Mouse (Mus musculus) yolk sac, embryonic 10.5 days (tissue): ENCODE results near the gene Creb3l2.
A peak's percentile ranks its signal among the peaks of the same experiment; 100 is the strongest.
"Not testable (repeated sequence)": the region's sequence is repeated elsewhere in the genome, so short reads cannot be mapped to it uniquely, and the experiment has no call there.

ENCODE experiments used
- DNase-seq: peaks from one replicate; pipeline ENCODE4 v3.0.0-alpha.2; 2017; ENCODE audit warnings: low spot score

The Creb3l2 gene

DNA sequence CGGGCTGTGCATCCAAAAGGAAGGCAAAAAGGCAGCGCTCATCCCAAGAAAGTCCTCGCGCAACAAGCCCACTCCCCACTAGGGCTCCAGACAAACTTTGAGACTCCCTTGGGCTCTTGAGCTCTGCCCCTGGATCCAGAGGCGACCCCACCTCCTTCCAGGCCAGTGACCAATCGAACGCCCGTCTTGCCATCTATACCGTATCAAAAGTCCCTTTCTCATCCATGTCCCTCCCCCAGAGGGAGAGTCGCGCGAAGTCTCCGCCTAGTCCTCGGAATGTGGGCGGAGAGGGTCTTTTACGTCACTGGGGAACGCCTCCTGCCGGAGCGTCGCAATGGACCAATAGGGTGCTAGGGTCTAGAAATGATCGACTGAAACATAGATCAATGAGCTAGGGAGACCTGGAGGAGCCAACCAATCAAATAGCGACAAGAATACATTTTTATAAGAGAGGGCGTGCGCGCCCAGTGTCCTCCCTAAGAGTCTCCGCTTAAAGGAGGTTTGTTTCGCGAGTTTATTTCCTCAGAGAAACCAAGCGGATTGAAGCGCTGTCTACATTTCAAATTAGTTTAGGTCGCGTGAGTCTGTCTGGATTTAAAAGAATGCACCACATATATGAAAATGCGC lies at the start of gene Creb3l2:
Gene Creb3l2 (minus strand): TSS at position 106 of the 627 bp plus-strand sequence.
- DNase-seq, result peak; percentile 99

DNA sequence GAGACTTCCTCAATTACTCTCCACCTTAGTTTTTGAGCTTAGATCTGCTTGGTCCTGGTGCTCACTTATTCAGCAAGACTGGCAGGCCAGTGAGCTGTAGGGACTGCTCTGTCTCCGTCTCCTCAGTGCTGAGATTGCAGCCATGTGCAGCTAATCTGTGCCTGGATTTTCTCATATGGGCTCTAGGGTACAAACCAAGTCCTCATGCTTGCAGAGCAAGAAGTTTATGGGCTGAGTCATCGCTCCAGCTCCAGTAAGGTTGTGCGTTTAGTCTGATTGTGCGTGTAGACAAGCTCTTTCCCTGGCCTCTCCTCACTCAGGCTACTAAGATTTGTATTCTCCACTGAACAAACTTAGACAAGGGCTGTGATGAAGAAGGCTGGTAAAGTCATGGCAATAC lies 44.6 kb upstream of the Creb3l2 start:
- DNase-seq, result peak; percentile 8

DNA sequence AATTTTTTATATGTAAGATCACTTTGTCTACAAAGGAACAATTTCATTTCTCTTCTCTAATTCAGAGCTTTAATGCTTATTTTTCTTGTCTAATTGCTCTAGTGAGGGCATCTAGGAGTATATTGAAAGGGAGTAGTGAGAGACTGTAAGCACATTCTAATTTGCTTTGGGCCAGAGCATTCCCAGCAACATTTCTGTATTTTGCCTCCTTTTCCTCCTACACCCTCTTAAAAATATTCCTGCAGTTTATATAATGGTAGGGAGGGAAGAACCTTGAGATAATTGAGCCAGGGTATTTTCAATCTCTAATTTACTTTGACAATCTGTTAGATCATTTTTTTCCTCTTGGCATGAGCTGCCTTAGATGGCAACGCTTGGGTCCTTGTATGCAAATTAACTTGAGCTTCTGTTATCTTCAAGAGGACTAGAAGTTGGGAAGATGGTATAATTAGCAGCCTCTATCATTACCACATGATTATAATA lies 42.7 kb upstream of the Creb3l2 start:
- no peak for DNase-seq

DNA sequence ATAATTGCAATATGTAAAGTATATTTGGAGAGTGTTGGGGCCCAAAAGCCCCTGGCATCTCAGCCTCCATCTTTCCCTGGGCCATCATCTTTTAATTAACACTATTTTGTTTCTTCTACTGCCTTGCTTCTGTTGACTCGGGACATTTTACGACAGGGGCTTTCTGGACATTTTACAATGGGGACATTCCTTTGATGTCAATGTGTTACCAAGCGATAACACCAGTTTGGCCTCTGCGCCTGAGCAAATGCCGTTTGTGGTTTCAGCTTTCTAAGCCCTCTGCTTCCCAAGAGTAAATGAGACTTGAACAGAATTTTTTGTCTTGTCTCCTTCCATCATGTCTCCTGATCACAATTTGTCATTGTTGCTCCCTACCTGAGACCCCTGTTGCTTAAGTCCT lies 41.3 kb upstream of the Creb3l2 start:
- DNase-seq, result peak; percentile 53

DNA sequence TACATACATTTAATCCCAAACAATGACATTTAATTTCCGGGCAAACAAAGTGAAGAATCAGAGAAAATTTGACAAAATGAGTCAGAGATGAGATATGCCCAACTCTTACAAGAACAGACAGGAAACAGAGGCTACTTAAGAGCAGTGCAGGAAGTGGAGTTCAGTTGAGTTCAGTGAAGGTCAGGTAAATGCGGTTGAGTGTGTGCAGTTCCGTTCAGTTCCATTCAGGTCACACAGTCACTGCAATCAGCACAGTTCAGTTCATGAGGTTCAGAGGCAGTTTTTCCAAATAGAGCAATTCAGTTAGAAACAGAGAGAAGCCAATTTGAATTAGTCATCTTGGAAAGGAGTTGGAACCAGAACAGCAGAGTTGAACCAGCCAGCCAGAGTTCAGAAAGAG lies 39.2 kb upstream of the Creb3l2 start:
- DNase-seq, result no peak

DNA sequence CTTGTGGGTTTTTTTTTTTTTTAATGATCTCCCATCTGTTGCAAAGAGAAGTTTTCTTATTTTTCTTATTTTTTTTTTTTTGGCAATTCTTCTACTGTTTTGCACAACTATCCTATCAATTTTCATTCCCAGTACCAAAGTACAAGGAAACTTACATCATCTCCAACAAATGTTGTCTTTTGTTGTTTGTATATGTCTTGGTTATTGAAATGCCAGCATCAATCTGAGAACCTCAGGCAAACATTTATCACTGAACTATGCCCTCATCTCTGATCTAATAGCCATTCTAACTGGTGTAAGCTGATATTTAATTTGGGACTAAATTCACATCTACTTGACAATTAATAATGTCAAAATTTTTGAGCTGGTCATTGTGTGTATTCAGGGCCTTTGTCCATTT lies 38.1 kb upstream of the Creb3l2 start:
- no peak for DNase-seq

DNA sequence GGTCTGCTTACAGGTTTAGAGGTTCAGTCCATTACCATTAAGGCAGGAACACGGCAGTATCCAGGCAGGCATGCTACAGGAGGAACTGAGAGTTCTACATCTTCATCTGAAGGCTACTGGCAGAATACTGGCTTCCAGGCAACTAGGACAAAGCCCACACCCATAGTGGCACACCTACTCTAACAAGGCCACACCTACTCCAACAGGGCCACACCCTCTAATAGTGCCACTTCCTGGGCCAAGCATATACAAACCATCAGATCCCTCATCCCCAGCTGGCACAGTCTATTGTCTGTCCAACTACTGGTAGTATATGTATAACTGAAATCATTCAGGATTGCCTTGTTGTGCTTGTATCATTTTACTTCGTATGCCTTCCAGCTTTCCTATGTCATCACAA lies 36.5 kb upstream of the Creb3l2 start:
- no peak for DNase-seq

DNA sequence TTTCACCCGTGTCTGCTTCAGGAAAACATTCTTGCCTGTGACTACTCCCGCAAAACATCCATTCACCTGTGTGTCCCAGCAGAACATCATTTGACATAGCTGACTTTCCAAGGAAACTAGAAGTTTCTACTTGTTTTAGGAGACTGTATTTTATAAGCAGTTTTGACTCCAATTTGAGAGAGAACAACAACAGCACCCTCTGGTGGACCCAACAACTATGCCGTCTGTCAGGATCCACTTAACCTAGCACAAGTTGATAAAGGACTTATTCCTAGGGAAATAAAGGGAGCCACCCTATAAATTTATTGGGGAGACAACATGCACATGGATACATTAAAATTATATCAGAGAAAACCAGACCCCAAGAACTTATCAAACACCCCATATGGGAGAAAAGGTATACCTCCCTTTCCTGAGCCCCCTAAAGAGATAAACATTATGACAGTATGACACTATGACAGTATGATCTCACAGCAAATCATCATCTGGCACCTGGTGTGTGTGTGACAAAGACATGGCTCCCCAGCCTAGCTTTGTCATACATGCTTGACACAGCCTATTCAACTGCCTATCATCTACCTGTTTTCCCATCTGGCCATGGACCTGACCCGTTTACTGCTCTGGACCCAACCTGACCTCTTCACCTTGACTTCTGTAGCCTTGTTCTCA lies 31.9 kb upstream of the Creb3l2 start:
- DNase-seq, result no peak

DNA sequence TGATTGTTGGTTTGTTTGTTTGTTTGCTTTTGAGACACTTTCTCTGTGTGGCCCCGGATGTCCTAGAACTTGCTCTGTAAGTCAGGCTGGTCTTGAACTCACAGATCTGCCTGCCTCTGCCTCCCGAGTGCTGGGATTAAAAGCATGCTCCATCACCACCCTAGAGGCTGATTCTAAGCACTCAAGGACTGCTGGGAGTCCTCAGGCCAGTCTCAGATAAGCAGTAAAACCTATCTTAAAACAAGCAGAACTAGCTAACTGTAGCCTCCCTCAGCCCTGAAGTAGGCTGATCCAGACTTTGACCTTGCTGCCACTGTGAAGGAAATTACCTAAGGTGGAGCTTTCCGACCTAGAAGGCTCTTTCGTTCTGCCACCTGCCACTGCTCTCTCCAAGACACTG lies 28.3 kb upstream of the Creb3l2 start:
- DNase-seq, result no peak

DNA sequence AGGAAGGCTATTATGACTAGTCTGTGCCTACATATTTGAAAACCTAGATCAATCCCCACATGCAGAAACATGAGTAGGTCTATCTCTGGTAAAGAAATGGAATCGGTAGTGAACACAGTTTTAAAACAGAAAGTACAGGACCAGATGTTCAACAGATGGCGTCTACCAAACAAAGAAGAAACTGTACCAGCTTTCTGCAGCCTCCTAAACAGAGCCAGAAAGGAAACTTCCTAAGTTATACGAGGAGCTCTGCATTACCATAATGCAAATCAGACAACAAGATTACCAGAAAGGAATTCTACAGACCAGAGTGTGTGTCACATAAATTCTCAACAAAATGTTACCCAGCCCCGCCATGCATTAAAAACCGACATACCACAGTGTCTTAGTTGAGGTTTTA lies 23.9 kb upstream of the Creb3l2 start:
- DNase-seq, result no peak

DNA sequence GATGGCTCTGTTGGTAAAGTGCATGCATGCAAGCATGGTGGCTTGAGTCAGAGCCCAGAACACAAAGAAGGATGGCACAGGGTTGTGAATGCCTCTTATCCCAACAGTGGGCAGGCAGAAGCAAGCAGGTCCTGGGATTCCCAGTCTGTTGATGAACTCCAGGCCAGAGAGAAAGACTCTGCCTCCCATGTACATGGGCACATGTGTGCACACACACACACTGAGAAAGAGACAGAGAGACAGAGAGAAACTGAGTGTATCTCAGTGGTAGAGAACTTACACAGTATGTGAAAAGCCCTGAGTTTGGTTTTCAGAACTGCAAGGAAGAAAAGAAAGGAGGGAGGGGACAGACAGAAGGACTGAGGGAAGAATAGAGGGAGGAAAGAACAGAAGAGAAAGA lies 23.4 kb upstream of the Creb3l2 start:
- no peak for DNase-seq

DNA sequence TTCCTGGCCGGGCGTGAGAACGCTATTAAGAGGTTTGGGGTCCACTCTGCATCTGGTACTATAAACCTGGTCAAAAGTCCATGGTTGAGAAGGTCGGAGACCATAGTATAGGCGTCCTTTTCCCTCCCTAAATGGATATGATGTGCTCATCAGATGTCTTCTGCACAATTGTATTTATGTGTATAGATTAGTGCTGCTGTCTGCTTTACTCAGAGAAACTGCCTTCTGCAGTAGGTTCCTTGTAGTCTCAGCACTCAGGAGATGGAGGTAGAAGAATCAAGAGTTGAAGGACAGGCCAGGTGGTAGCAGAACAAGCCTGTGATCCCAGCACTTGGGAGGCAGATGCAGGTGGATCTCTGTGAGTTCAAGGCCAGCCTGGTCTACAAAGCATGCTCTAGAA lies 22.6 kb upstream of the Creb3l2 start:
- DNase-seq, result no peak

DNA sequence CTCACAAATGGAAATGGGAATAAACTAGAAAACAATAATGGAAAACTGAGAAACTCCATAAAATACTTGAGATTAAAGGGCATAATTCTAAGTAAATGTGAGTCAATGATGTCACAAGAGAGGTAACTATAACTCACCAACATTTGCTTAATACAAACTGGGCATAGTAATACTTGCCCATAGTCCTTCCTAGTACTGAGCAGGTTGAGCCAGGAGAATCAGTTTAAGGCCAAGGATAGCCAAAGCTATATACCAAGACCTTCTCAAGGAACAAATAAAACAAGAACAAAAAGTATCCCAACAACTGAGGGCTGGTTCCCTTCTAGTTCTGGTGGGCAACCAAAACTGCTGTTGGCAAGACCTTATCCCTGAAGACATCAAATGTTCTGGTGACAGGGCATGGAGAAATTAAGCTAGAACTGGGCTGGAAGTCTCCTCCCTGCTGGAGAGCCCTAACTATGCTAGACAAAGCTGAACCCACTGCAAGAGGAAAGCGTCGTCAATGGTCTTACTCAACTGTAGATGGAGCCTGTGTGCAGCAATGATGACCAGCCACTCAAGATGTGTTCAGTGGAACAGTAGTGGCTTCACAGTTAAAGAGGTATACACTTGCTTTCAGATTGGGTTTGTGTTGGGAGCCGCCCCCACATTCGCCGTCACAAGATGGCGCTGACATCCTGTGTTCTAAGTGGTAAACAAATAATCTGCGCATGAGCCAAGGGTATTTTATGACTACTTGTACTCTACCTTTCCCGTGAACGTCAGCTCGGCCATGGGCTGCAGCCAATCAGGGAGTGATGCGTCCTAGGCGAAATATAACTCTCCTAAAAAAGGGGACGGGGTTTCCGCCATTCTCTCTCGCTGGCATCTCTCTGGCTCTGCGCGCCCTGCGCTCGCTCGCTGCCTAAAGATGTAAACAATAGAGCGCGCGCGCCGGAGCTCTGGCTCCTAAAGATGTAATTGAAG lies 21.9 kb upstream of the Creb3l2 start:
- DNase-seq, result peak; percentile 68

DNA sequence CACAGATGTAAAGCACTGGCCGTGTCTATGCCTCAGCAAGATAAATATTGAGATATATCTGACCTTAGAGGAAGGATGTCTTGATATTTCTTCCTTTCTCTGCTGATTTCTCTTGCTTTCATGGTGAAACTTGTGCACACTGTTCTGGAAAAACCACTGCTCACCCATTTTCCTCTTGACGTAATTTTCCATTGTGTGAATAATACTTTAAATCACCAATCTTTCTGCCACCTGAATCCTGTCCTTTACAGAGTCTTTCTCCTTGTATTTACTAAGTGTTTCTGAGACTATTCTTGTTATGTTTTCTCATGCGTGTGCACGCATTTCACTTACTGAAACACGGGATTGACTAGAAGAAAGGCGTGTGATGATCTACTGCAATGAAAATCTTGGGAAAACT lies 18.7 kb upstream of the Creb3l2 start:
- DNase-seq, result no peak

DNA sequence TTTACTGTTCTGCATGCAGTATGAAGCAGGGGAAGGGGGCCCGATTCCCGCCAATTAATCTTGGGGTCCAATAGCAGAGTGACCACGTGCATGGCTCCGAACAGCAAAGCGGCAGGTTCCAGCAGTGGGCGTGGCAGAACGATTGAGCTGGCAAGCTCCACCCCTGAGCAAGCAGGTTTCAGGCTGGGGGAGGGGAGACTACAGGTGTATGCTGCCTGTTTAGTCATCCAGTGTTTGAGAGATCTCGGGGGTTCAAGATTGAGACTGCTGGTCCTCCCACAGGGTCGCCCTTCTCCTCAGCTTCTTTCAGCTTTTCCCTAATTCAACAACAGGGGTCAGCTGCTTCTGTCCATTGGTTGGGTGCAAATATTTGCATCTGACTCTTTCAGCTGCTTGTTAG lies 17.7 kb upstream of the Creb3l2 start:
- DNase-seq, result not testable (repeated sequence)

DNA sequence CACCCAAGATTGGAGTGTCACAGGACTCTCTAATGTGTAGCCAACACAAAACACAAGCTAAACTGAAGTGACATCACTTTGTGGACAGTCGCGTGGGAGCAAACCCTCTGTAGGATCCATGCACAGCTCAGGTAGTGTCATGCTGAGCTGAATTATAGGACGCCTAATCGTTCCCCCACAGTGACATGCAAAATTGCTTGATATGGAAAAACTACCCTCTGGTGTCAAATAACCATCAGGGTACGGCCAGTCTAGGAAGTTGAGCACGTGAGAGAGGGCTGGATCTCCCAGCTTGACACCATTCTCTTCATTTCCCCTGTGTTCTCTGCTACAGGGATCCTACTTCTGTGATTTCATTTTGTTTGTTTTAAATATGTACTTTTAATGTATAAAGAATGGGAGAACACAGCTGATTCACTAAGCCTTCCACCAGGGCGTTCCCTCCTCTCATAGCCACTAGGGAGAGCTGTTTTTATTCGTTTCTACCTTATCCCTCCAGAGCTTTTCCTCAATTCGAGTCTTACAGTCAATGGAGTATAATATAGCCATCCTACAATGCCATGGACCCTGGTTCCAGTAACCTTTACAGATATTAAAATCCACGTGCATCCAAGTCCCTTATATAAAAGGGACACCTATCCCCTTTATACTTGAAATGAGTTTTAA lies 16.2 kb upstream of the Creb3l2 start:
- no peak for DNase-seq

DNA sequence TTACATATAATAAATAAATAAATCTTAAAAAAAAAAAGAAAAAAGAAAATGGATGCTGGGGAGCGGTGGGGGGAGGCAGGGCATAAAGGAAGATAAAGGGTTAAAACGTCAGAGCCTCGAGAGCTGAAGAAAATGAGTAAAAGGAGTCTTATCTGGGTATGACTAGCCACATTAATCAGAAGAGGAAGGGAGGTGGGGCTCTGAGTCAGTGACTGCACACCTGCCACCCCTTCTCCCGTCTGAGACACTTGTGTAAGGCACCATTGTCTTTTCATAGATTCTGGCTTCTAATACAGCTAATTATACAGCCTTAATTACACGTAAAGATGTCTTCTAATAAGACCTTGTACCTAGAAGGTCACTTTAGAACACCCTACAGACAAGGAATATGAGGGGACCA lies 13.6 kb upstream of the Creb3l2 start:
- DNase-seq, result no peak

DNA sequence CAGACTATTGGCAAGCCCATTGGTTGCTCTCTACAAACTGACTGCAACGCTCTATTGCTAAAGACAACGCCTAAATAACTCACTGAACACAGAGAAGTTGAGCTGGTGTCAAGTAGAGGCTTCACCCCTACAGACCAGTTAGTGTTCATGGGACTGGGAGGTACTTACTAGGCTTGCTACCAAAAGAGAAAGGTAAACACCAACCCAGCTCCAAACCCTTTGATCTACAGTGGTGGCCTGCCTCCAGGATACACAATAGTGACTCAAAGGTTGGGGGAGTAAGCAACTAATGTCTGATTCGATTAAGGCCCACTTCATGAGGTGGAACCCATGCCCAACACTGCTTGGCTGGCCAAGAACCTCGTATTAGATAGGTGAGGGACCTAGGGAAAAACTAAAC lies 11.1 kb upstream of the Creb3l2 start:
- no peak for DNase-seq

DNA sequence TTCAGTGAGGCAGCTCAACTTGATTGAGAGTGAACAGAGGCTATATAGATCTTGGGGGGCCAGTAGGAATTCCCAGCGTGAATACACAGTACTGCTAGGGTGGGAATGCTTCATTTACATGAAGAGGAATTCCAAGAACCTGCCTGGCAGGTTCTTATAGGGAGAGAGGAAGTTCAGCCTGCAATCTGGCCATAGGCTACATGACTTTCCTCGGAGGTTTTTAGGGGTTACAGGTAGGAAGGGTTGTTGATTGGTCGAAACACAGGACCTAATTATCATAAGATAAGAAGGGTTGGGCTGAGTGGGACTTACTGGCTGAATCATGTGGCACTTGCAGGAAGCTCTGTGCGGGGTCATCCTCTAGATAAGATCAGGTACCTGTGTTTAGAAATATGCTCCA lies 9.7 kb upstream of the Creb3l2 start:
- DNase-seq, result no peak

DNA sequence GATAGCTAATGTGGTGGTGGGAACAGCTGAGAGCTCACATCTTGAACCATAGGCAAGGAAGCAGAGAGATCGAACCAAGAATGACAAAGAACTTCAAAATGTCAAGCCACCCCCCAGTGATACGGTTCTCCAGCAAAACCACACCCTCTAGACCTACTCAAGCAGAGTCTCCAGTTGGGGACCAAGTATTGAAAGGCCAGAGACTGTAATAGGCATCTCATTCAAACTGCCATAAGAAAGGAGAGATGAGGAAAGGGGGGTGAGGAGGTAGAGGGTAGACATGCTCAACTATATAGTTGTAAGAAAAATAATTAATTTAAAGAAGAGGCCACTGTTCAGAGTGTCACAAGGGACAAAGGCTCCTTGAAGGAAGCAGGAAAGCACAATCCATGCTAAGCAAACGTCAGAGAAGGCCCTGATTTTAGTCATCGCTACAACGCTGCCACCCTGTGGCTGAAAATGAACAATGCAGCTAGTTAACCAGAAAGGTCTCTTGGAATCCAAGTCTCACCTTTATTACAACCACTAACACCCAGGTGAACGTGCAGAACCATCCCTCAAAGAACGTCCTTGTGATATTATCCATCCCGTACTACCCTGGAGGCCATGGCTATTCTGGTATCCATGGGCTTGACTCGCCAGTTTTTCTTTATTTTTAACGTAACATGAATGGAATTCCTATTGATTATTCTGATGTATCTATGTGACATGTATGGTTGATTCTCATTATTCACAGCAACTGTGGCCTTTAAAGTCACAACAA lies 5.9 kb upstream of the Creb3l2 start:
- DNase-seq, result peak; percentile 48

DNA sequence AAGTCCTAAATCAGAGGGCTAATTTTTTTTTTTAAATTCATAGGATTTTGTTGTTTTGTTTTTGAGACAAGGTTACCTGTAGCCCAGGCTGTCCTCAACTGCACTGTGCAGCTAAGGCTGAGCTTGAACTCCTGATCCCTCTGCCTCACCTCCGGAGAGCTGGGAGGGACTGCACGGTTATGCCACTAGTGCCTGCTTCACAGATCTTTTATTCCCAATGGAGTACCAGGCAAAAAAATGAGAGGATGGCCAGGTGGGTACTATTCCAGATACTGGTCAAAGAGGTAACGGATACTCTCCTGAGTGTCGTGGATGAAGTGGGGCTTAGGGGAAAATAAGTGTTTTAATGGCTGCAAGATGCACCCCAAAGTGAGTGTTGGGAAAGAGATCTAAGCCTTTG lies 835 bp upstream of the Creb3l2 start:
- no peak for DNase-seq
